Mouse (Mus musculus) adrenal gland (tissue): ENCODE results near the gene Gjb2.
"Not testable (repeated sequence)": the region's sequence is repeated elsewhere in the genome, so short reads cannot be mapped to it uniquely, and the experiment has no call there.

Source experiments
- intact Hi-C: fragments of 180-260 bp; cut with DNase I; formaldehyde crosslinking; loops from one replicate; pipeline ENCODE4 v1.15.1; 2025

Gene Gjb2

GRCm38 (mm10) chr14:57075537-57075936, 29.0 kb downstream of the Gjb2 start:
- intact Hi-C loops, result no loop called here

GRCm38 (mm10) chr14:57069906-57070305, 34.6 kb downstream of the Gjb2 start:
- intact Hi-C loops, result not testable (repeated sequence)

GRCm38 (mm10) chr14:57066053-57066452, 38.4 kb downstream of the Gjb2 start:
- intact Hi-C loops, result no loop called here

- intact Hi-C loops, result loop anchor here (2.0 kb wide), 1 partner anchor 95 kb away; no protein-coding TSS in a partner anchor
Observed at GRCm38 (mm10) chr14:57060052-57060451, 44.5 kb downstream of the Gjb2 start.

- intact Hi-C loops, result no loop called here
Observed at GRCm38 (mm10) chr14:57057563-57058321, 46.8 kb downstream of the Gjb2 start, which contains the start of gene Gja3. Gene Gja3 (minus strand): TSS chr14:57058100.

- intact Hi-C loops, result no loop called here
Observed at GRCm38 (mm10) chr14:57057204-57057562, 47.3 kb downstream of the Gjb2 start.

GRCm38 (mm10) chr14:57052713-57053112, 51.8 kb downstream of the Gjb2 start:
- intact Hi-C loops, result no loop called here
